ENCODE assay signal across 8 mouse cellular contexts in genomic region chr15:82963090-82963489, GRCm38 (mm10). TPM values are rescaled to one million over a fixed set of nuclear protein-coding genes. Genes with fewer than 3 reads are reported as not detected.
DNase-seq lines count a peak whose midpoint lies in the region; ATAC-seq and TF ChIP-seq lines count a peak whose summit lies in the region.

No protein-coding gene starts in this region.

- peak overlapping the region; percentile 81 for H3K4me2 ChIP-seq in lung, postnatal 0 days (replicated peaks; ENCODE audit: low read depth, low read length)
- peak overlapping the region; percentile 74 for H3K4me2 ChIP-seq in intestine, embryonic 14.5 days (ENCODE audit: low read length)
- peak overlapping the region; percentile 83 for H3K4me2 ChIP-seq in neural tube, embryonic 15.5 days

- H3K4me1 ChIP-seq in lung, postnatal 0 days (ENCODE audit: insufficient read depth, low read depth, low read length): 0 out of 2 replicates have a peak, but pooled peaks cover 5% of the 10 kb centered on the region
- peaks cover 48% of the 10 kb centered on the region for H3K4me1 ChIP-seq in intestine, embryonic 14.5 days (replicated peaks; ENCODE audit: control insufficient read depth, insufficient read depth, low read length)
- peaks cover 78% of the 10 kb centered on the region for H3K4me1 ChIP-seq in neural tube, embryonic 15.5 days

- no peak for TF ChIP-seq CTCF in lung, postnatal 0 days (IDR thresholded peaks at IDR 0.05)

- WGBS in lung, postnatal 0 days: 3% methylated on average over 35 of the region's 39 CpGs
- 3% methylated on average over 39 of the region's 39 CpGs for WGBS in intestine, embryonic 14.5 days
- WGBS in neural tube, embryonic 15.5 days: 5% methylated on average over 24 of the region's 39 CpGs

- TF ChIP-seq EP300 in lung, postnatal 0 days (IDR thresholded peaks at IDR 0.05): no peak

- H3K36me3 ChIP-seq in lung, postnatal 0 days (ENCODE audit: insufficient read depth, low read length): no peaks in the 10 kb centered on the region
- H3K36me3 ChIP-seq in intestine, embryonic 14.5 days (ENCODE audit: control insufficient read depth, insufficient read depth, low read length): no peaks in the 10 kb centered on the region
- no peaks in the 10 kb centered on the region for H3K36me3 ChIP-seq in neural tube, embryonic 15.5 days

- H3K4me3 ChIP-seq in lung, postnatal 0 days (ENCODE audit: low read depth, low read length): peak overlapping the region; percentile 37
- peak overlapping the region; percentile 58 for H3K4me3 ChIP-seq in intestine, embryonic 14.5 days (ENCODE audit: low read depth, low read length)
- peak overlapping the region; percentile 56 for H3K4me3 ChIP-seq in neural tube, embryonic 15.5 days (replicated peaks)

- ATAC-seq in lung, postnatal 0 days: peak; percentile 7; the same call in 1 of the 2 replicates
- ATAC-seq in intestine, embryonic 14.5 days (replicated peaks; ENCODE audit: low FRiP score, low TSS enrichment, low read depth): 0 out of 2 replicates have a peak, but pooled peaks have one; percentile 9
- ATAC-seq in neural tube, embryonic 15.5 days (ENCODE audit: low FRiP score): no peak

- DNase-seq in adrenal gland, adult 2 months: peak; percentile 30
- DNase-seq in adrenal gland, adult 18-20 months (ENCODE audit: low spot score in 2 of 2): no peak
- DNase-seq in lung, postnatal 0 days (ENCODE audit: low spot score): peak; percentile 27
- DNase-seq in lung, postnatal 36 days: no peak
- DNase-seq in intestine, embryonic 14.5 days (ENCODE audit: low spot score): peak; percentile 66
- no peak for DNase-seq in ovary, adult 18-20 months (ENCODE audit: low spot score)
- DNase-seq in B cell, adult 2 months: no peak

- no peaks in the 10 kb centered on the region for H3K9me3 ChIP-seq in lung, postnatal 0 days (ENCODE audit: low read length)
- H3K9me3 ChIP-seq in intestine, embryonic 14.5 days (ENCODE audit: control insufficient read depth, low read length): no peaks in the 10 kb centered on the region
- H3K9me3 ChIP-seq in neural tube, embryonic 15.5 days (replicated peaks): no peaks in the 10 kb centered on the region

- H3K27me3 ChIP-seq in lung, postnatal 0 days (replicated peaks; ENCODE audit: insufficient read depth, low read length): peaks cover 19% of the 10 kb centered on the region
- no peaks in the 10 kb centered on the region for H3K27me3 ChIP-seq in intestine, embryonic 14.5 days (replicated peaks; ENCODE audit: control insufficient read depth, insufficient read depth, low read length)
- H3K27me3 ChIP-seq in neural tube, embryonic 15.5 days (replicated peaks): peaks cover 20% of the 10 kb centered on the region

- no peak overlapping the region for H3K27ac ChIP-seq in lung, postnatal 0 days (ENCODE audit: low read length)
- H3K27ac ChIP-seq in intestine, embryonic 14.5 days (ENCODE audit: low read depth): peak overlapping the region; percentile 64
- peak overlapping the region; percentile 87 for H3K27ac ChIP-seq in neural tube, embryonic 15.5 days (replicated peaks)

- no peak overlapping the region for H3K9ac ChIP-seq in lung, postnatal 0 days (replicated peaks; ENCODE audit: low read depth)
- H3K9ac ChIP-seq in intestine, embryonic 14.5 days (ENCODE audit: low read length): peak overlapping the region; percentile 64
- peak overlapping the region; percentile 68 for H3K9ac ChIP-seq in neural tube, embryonic 15.5 days (replicated peaks)

RNA-seq across cellular contexts. Expression of gene Tcf20, which starts 24.6 kb away (rescaled TPM):
- total RNA-seq in adrenal gland, adult 2 months (2021): 100 to 1,000 TPM in 1 of 2 experiments, 10 to 100 TPM in 1; 80.6 to 103 TPM
- polyA plus RNA-seq in adrenal gland, adult 2 months (2012; rRNA removed): 13.9 and 27.7 TPM in 2 replicates
- total RNA-seq in adrenal gland, adult 18-20 months (2021): 10 to 100 TPM; 84.4 to 91.1 TPM
- 6.1 and 7.3 TPM in 2 replicates for polyA plus RNA-seq in lung, postnatal 0 days (2015; fragmentation: Nextera tagmentation; extraction: Ambion mirVana)
- polyA plus RNA-seq in intestine, embryonic 14.5 days (2014; fragmentation: Nextera tagmentation; extraction: Ambion mirVana): 11.7 and 12.4 TPM in 2 replicates
- polyA plus RNA-seq in neural tube, embryonic 15.5 days (2015; fragmentation: Nextera tagmentation; extraction: Ambion mirVana): 11.2 and 11.5 TPM in 2 replicates

Comparison
In these comparisons a context has a peak if more than half of its experiments do, and no peak if none do; other contexts are left out.
1. DNase-seq: peak in adrenal gland, adult 2 months (single experiment), lung, postnatal 0 days (single experiment) and intestine, embryonic 14.5 days (single experiment); none in adrenal gland, adult 18-20 months (0 of 2), lung, postnatal 36 days (single experiment), ovary, adult 18-20 months (single experiment) and B cell, adult 2 months (0 of 2).
2. Peak in every context shown above with its lines, with median percentiles within 50 percentile points of each other: H3K4me2 ChIP-seq and H3K4me3 ChIP-seq.